Mouse (Mus musculus): ENCODE measurements around the gene Pacs2. TPM values are rescaled to one million over a fixed set of nuclear protein-coding genes. Genes with fewer than 3 reads are reported as not detected.

Gene Pacs2
- polyA plus RNA-seq, 1 experiment from 2014 or later: 22.6 TPM

- Histone ChIP-seq H3K27me3 (no peaks in the 10 kb centered on the region), H3K9me3 (no peaks in the 10 kb centered on the region), H3K36me3 (peaks cover 22% of the 10 kb centered on the region), H3K4me1 (no peaks in the 10 kb centered on the region), H3K4me2 (replicated peaks) (no peak overlapping the region), H3K4me3 (no peak overlapping the region), H3K27ac (replicated peaks) (no peak overlapping the region), H3K9ac (replicated peaks) (no peak overlapping the region)
- ATAC-seq (replicated peaks): no peak
- 92% methylated on average over 2 of the region's 2 CpGs for WGBS
Observed at GRCm38 (mm10) chr12:112991444-112991843, 22.9 kb upstream of the Pacs2 start.

- no peak for ATAC-seq (replicated peaks)
Observed at GRCm38 (mm10) chr12:112994153-112994552, 20.2 kb upstream of the Pacs2 start.

GRCm38 (mm10) chr12:112999569-113000293 is 14.6 kb upstream of the Pacs2 start:
- Histone ChIP-seq H3K27me3 (no peaks in the 10 kb centered on the region), H3K4me2 (replicated peaks) (peak overlapping the region; percentile 79), H3K27ac (replicated peaks) (peak overlapping the region; percentile 96), H3K4me1 (peaks cover 22% of the 10 kb centered on the region), H3K9me3 (no peaks in the 10 kb centered on the region), H3K4me3 (peak overlapping the region; percentile 83), H3K9ac (replicated peaks) (peak overlapping the region; percentile 91), H3K36me3 (no peaks in the 10 kb centered on the region)
- 1% methylated on average over 56 of the region's 56 CpGs for WGBS
- no peak; the same call in none of the 2 replicates for ATAC-seq (replicated peaks)

More at GRCm38 (mm10) chr12:112994153-112994552, 20.2 kb upstream of the Pacs2 start:
- H3K36me3 ChIP-seq: peaks cover 7% of the 10 kb centered on the region
- H3K4me3 ChIP-seq: no peak overlapping the region
- WGBS: 80% methylated on average over 4 of the region's 4 CpGs
- H3K9me3 ChIP-seq: no peaks in the 10 kb centered on the region
- H3K4me2 ChIP-seq (replicated peaks): no peak overlapping the region
- H3K9ac ChIP-seq (replicated peaks): no peak overlapping the region
- peaks cover 11% of the 10 kb centered on the region for H3K4me1 ChIP-seq
- no peak overlapping the region for H3K27ac ChIP-seq (replicated peaks)
- H3K27me3 ChIP-seq: no peaks in the 10 kb centered on the region

GRCm38 (mm10) chr12:113000294-113001132 is 13.8 kb upstream of the Pacs2 start, which contains the start of gene Brf1:
Brf1 (minus strand) TSS chr12:113000704.
- H3K4me1 ChIP-seq: peaks cover 22% of the 10 kb centered on the region
- H3K4me2 ChIP-seq (replicated peaks): peak within 1 kb of the TSS; percentile 79
- peak within 1 kb of the TSS; percentile 96 for H3K27ac ChIP-seq (replicated peaks)
- peak within 1 kb of the TSS; percentile 91 for H3K9ac ChIP-seq (replicated peaks)
- no peaks in the 10 kb centered on the region for H3K9me3 ChIP-seq
- no peaks in the 10 kb centered on the region for H3K27me3 ChIP-seq
- H3K4me3 ChIP-seq: peak within 1 kb of the TSS; percentile 83
- ATAC-seq (replicated peaks): peak; percentile 98
- H3K36me3 ChIP-seq: no peaks in the 10 kb centered on the region
- WGBS: 1% methylated on average over 94 of the region's 96 CpGs

GRCm38 (mm10) chr12:113001133-113001474 is 13.2 kb upstream of the Pacs2 start:
- Histone ChIP-seq H3K4me3 (peak overlapping the region; percentile 83), H3K9ac (replicated peaks) (peak overlapping the region; percentile 91)
- WGBS: 5% methylated on average over 5 of the region's 5 CpGs

GRCm38 (mm10) chr12:113002667-113003066 is 11.6 kb upstream of the Pacs2 start:
- no peak for ATAC-seq (replicated peaks)
- Histone ChIP-seq H3K4me2 (replicated peaks) (no peak overlapping the region), H3K4me1 (peaks cover 22% of the 10 kb centered on the region), H3K4me3 (no peak overlapping the region), H3K36me3 (no peaks in the 10 kb centered on the region), H3K9ac (replicated peaks) (no peak overlapping the region), H3K27me3 (no peaks in the 10 kb centered on the region), H3K27ac (replicated peaks) (no peak overlapping the region), H3K9me3 (no peaks in the 10 kb centered on the region)
- WGBS: 50% methylated on average over 2 of the region's 2 CpGs

More at GRCm38 (mm10) chr12:113001133-113001474, 13.2 kb upstream of the Pacs2 start:
- no peaks in the 10 kb centered on the region for H3K36me3 ChIP-seq
- H3K9me3 ChIP-seq: no peaks in the 10 kb centered on the region
- no peaks in the 10 kb centered on the region for H3K27me3 ChIP-seq
- H3K27ac ChIP-seq (replicated peaks): peak overlapping the region; percentile 96
- peak overlapping the region; percentile 79 for H3K4me2 ChIP-seq (replicated peaks)
- no peak for ATAC-seq (replicated peaks)
- H3K4me1 ChIP-seq: peaks cover 22% of the 10 kb centered on the region

- H3K4me1 ChIP-seq: peaks cover 13% of the 10 kb centered on the region
- H3K4me3 ChIP-seq: no peak overlapping the region
- WGBS: 84% methylated on average over 8 of the region's 8 CpGs
- no peaks in the 10 kb centered on the region for H3K9me3 ChIP-seq
- no peak for ATAC-seq (replicated peaks)
- H3K4me2 ChIP-seq (replicated peaks): no peak overlapping the region
- H3K36me3 ChIP-seq: no peaks in the 10 kb centered on the region
- H3K27me3 ChIP-seq: no peaks in the 10 kb centered on the region
- no peak overlapping the region for H3K9ac ChIP-seq (replicated peaks)
- no peak overlapping the region for H3K27ac ChIP-seq (replicated peaks)
Observed at GRCm38 (mm10) chr12:113004011-113004410, 10.3 kb upstream of the Pacs2 start.

- Histone ChIP-seq H3K4me1 (peaks cover 6% of the 10 kb centered on the region), H3K27me3 (no peaks in the 10 kb centered on the region), H3K9me3 (no peaks in the 10 kb centered on the region), H3K36me3 (no peaks in the 10 kb centered on the region), H3K9ac (replicated peaks) (no peak overlapping the region), H3K4me2 (replicated peaks) (no peak overlapping the region), H3K4me3 (no peak overlapping the region), H3K27ac (replicated peaks) (no peak overlapping the region)
- 33% methylated on average over 4 of the region's 4 CpGs for WGBS
- no peak for ATAC-seq (replicated peaks)
Observed at GRCm38 (mm10) chr12:113004993-113005392, 9.3 kb upstream of the Pacs2 start.

GRCm38 (mm10) chr12:113011702-113012360 is 2.5 kb upstream of the Pacs2 start:
- ATAC-seq (replicated peaks): no peak
- H3K4me1 ChIP-seq: peaks cover 28% of the 10 kb centered on the region

GRCm38 (mm10) chr12:113012443-113012842 is 1.9 kb upstream of the Pacs2 start:
- Histone ChIP-seq H3K9ac (replicated peaks) (no peak overlapping the region), H3K4me3 (no peak overlapping the region), H3K36me3 (no peaks in the 10 kb centered on the region), H3K4me2 (replicated peaks) (no peak overlapping the region), H3K27ac (replicated peaks) (peak overlapping the region; percentile 94; the same call in 1 of the 2 replicates), H3K4me1 (peaks cover 33% of the 10 kb centered on the region), H3K9me3 (no peaks in the 10 kb centered on the region), H3K27me3 (no peaks in the 10 kb centered on the region)
- WGBS: 94% methylated on average over 5 of the region's 5 CpGs
- ATAC-seq (replicated peaks): no peak

More at GRCm38 (mm10) chr12:113011702-113012360, 2.5 kb upstream of the Pacs2 start:
- Histone ChIP-seq H3K4me2 (replicated peaks) (no peak overlapping the region), H3K4me3 (no peak overlapping the region), H3K36me3 (no peaks in the 10 kb centered on the region), H3K27me3 (no peaks in the 10 kb centered on the region), H3K9ac (replicated peaks) (no peak overlapping the region), H3K27ac (replicated peaks) (no peak overlapping the region), H3K9me3 (no peaks in the 10 kb centered on the region)
- WGBS: 85% methylated on average over 6 of the region's 6 CpGs

- Histone ChIP-seq H3K36me3 (no peaks in the 10 kb centered on the region), H3K4me2 (replicated peaks) (no peak overlapping the region), H3K4me1 (peaks cover 39% of the 10 kb centered on the region), H3K27me3 (no peaks in the 10 kb centered on the region), H3K4me3 (no peak overlapping the region), H3K9me3 (no peaks in the 10 kb centered on the region), H3K27ac (replicated peaks) (peak overlapping the region; percentile 94), H3K9ac (replicated peaks) (peak overlapping the region; percentile 92; the same call in 1 of the 2 replicates)
- ATAC-seq (replicated peaks): no peak
- 59% methylated on average over 3 of the region's 3 CpGs for whole genome bisulfite sequencing
Observed at GRCm38 (mm10) chr12:113013021-113013491, 1.3 kb upstream of the Pacs2 start.
